Mouse (Mus musculus) stomach, postnatal 0 days (tissue): ENCODE results near the gene Zfyve26. TPM values are rescaled to one million over a fixed set of nuclear protein-coding genes. Genes with fewer than 3 reads are reported as not detected.

ENCODE experiments used
- ATAC-seq: fragments of 200-750 bp; cut with Nextera tagmentation; 2 replicates; pipeline ENCODE4 v1.8.0; 2017; ENCODE audit not compliant: low FRiP score, low TSS enrichment
- DNase-seq: peaks from one replicate; pipeline ENCODE4 v3.0.0-alpha.2; 2016; ENCODE audit warnings: low spot score
- H3K27ac ChIP-seq: fragments of 300-500 bp; sonication (generic); replicated peaks from 2 replicates; pipeline ENCODE4 v1.5.1; 2014; ENCODE audit warnings: mild to moderate bottlenecking, control low read depth
- H3K27me3 ChIP-seq: fragments of 300-500 bp; sonication (generic); 2 replicates; pipeline ENCODE4 v1.6.1; 2014; ENCODE audit warnings: low read length; ENCODE audit not compliant: control insufficient read depth, insufficient read depth
- H3K36me3 ChIP-seq: fragments of 300-500 bp; sonication (generic); 2 replicates; pipeline ENCODE4 v1.6.1; 2014; ENCODE audit warnings: low read length, mixed read lengths; ENCODE audit not compliant: control insufficient read depth, insufficient read depth
- H3K4me1 ChIP-seq: fragments of 300-500 bp; sonication (generic); replicated peaks from 2 replicates; pipeline ENCODE4 v1.6.1; 2014; ENCODE audit warnings: antibody characterized with exemption; ENCODE audit not compliant: control insufficient read depth, insufficient read depth
- H3K4me2 ChIP-seq: fragments of 300-500 bp; sonication (generic); replicated peaks from 2 replicates; pipeline ENCODE4 v1.6.1; 2014; ENCODE audit warnings: low read depth, mild to moderate bottlenecking, control low read depth, moderate library complexity
- H3K4me3 ChIP-seq: fragments of 300-500 bp; sonication (generic); 2 replicates; pipeline ENCODE4 v1.5.1; 2014; ENCODE audit warnings: low read depth, low read length, control low read depth
- H3K9ac ChIP-seq: fragments of 300-500 bp; sonication (generic); 2 replicates; pipeline ENCODE4 v1.6.1; 2014; ENCODE audit warnings: mild to moderate bottlenecking, low read length, control low read depth, mixed read lengths
- H3K9me3 ChIP-seq: fragments of 300-500 bp; sonication (generic); 2 replicates; pipeline ENCODE4 v1.6.1; 2016; ENCODE audit warnings: low read length; ENCODE audit not compliant: control insufficient read depth
- CTCF ChIP-seq: IDR thresholded peaks from 2 replicates; pipeline ENCODE4 v1.5.1; 2016; ENCODE audit warnings: antibody characterized with exemption, low read depth, mild to moderate bottlenecking, moderate library complexity
- EP300 ChIP-seq: optimal IDR thresholded peaks from 2 replicates; pipeline ENCODE3; 2016; ENCODE audit warnings: antibody characterized with exemption
- WGBS: fragments of 180-500 bp; shearing (Covaris S2); extraction: QIAGEN DNeasy Blood & Tissue Kit; methylation state at CpG from one replicate; pipeline ENCODE4 v1.1.7; 2014; 5-methylcytosine and 5-hydroxymethylcytosine counted together
- polyA plus RNA-seq: library from polyadenylated mRNA; unstranded; fragments of >200 nt; fragmentation: Nextera tagmentation; extraction: Ambion mirVana; gene quantifications from 2 replicates; pipeline ENCODE4 v1.2.1, GENCODE M21; 2015

The Zfyve26 gene
- polyA plus RNA-seq, 1 experiment from 2014 or later, result 3.7 TPM

GRCm38 (mm10) chr12:79217511-79217910 lies 78.6 kb downstream of the Zfyve26 start:
- no peaks in the 10 kb centered on the region for H3K4me1 ChIP-seq
- TF ChIP-seq CTCF (no peak), EP300 (no peak)
- no peak overlapping the region for H3K27ac ChIP-seq
- H3K27me3 ChIP-seq, result no peaks in the 10 kb centered on the region
- DNase-seq (no peak), ATAC-seq (no peak)
- 38% methylated on average over 5 of the region's 5 CpGs for WGBS
- H3K9ac ChIP-seq, result no peak overlapping the region
- no peak overlapping the region for H3K4me2 ChIP-seq
- H3K9me3 ChIP-seq, result no peaks in the 10 kb centered on the region
- H3K4me3 ChIP-seq, result no peak overlapping the region
- H3K36me3 ChIP-seq, result no peaks in the 10 kb centered on the region

- no peaks in the 10 kb centered on the region for H3K4me1 ChIP-seq
- peak overlapping the region; percentile 61; the same call in 1 of the 2 replicates for H3K27ac ChIP-seq
- no peak overlapping the region for H3K4me2 ChIP-seq
- H3K36me3 ChIP-seq, result no peaks in the 10 kb centered on the region
- WGBS, result 77% methylated on average over 8 of the region's 8 CpGs
- no peaks in the 10 kb centered on the region for H3K9me3 ChIP-seq
- no peak overlapping the region for H3K4me3 ChIP-seq
- H3K27me3 ChIP-seq, result no peaks in the 10 kb centered on the region
- TF ChIP-seq EP300 (peak; percentile 94), CTCF (no peak)
- no peak overlapping the region for H3K9ac ChIP-seq
- no peak for DNase-seq
- 0 out of 2 replicates have a peak, but pooled peaks have one; percentile 52 for ATAC-seq
Measured at GRCm38 (mm10) chr12:79211447-79211846, 84.7 kb downstream of the Zfyve26 start.

GRCm38 (mm10) chr12:79208703-79209464 lies 87.2 kb downstream of the Zfyve26 start, which contains the start of gene Rdh12:
Rdh12 (plus strand) TSS chr12:79208914.
- peak within 1 kb of the TSS; percentile 63 for H3K27ac ChIP-seq

GRCm38 (mm10) chr12:79201882-79202281 lies 94.2 kb downstream of the Zfyve26 start:
- no peak for TF ChIP-seq EP300
- no peak for TF ChIP-seq CTCF
- H3K4me3 ChIP-seq, result no peak overlapping the region
- H3K4me2 ChIP-seq, result no peak overlapping the region
- no peaks in the 10 kb centered on the region for H3K9me3 ChIP-seq
- H3K27me3 ChIP-seq, result no peaks in the 10 kb centered on the region
- no peak overlapping the region for H3K27ac ChIP-seq
- WGBS, result 62% methylated on average over 3 of the region's 3 CpGs
- H3K9ac ChIP-seq, result no peak overlapping the region
- no peaks in the 10 kb centered on the region for H3K4me1 ChIP-seq
- ATAC-seq (no peak), DNase-seq (no peak)
- no peaks in the 10 kb centered on the region for H3K36me3 ChIP-seq

More at GRCm38 (mm10) chr12:79208703-79209464, 87.2 kb downstream of the Zfyve26 start, which contains the start of gene Rdh12:
- Histone ChIP-seq H3K27me3 (no peaks in the 10 kb centered on the region), H3K36me3 (no peaks in the 10 kb centered on the region), H3K4me2 (peak within 1 kb of the TSS; percentile 45), H3K4me3 (peak within 1 kb of the TSS; percentile 18), H3K9ac (0 out of 2 replicates have a peak within 1 kb of the TSS, but pooled peaks have one; percentile 5), H3K9me3 (no peaks in the 10 kb centered on the region), H3K4me1 (no peaks in the 10 kb centered on the region)
- no peak for TF ChIP-seq CTCF
- no peak for TF ChIP-seq EP300
- 4% methylated on average over 13 of the region's 13 CpGs for WGBS
- peak; percentile 45; the same call in 1 of the 2 replicates for ATAC-seq
- DNase-seq, result peak; percentile 31

- no peak for TF ChIP-seq EP300
- no peak for TF ChIP-seq CTCF
- Histone ChIP-seq H3K27me3 (no peaks in the 10 kb centered on the region), H3K4me1 (no peaks in the 10 kb centered on the region), H3K9me3 (no peaks in the 10 kb centered on the region), H3K4me3 (no peak overlapping the region), H3K9ac (no peak overlapping the region), H3K4me2 (no peak overlapping the region), H3K36me3 (no peaks in the 10 kb centered on the region), H3K27ac (no peak overlapping the region)
- DNase-seq (no peak), ATAC-seq (peak; percentile 63)
- 64% methylated on average over 5 of the region's 5 CpGs for WGBS
Measured at GRCm38 (mm10) chr12:79197105-79197504, 99.0 kb downstream of the Zfyve26 start.

GRCm38 (mm10) chr12:79193441-79193840 lies 102.7 kb downstream of the Zfyve26 start:
- no peak overlapping the region for H3K4me2 ChIP-seq
- DNase-seq (peak; percentile 81), ATAC-seq (peak; percentile 30; the same call in 1 of the 2 replicates)
- H3K27me3 ChIP-seq, result no peaks in the 10 kb centered on the region
- no peaks in the 10 kb centered on the region for H3K9me3 ChIP-seq
- no peaks in the 10 kb centered on the region for H3K36me3 ChIP-seq
- no peak overlapping the region for H3K4me3 ChIP-seq
- no peaks in the 10 kb centered on the region for H3K4me1 ChIP-seq
- no peak overlapping the region for H3K9ac ChIP-seq
- WGBS, result 4% methylated on average over 3 of the region's 3 CpGs
- TF ChIP-seq EP300 (no peak), CTCF (peak; percentile 86)
- no peak overlapping the region for H3K27ac ChIP-seq
